Mouse (Mus musculus): ENCODE measurements around the gene Lss. TPM values are rescaled to one million over a fixed set of nuclear protein-coding genes. Genes with fewer than 3 reads are reported as not detected.

Gene Lss
- total RNA-seq (2017): 4.2 and 5.1 TPM in 2 replicates

DNA sequence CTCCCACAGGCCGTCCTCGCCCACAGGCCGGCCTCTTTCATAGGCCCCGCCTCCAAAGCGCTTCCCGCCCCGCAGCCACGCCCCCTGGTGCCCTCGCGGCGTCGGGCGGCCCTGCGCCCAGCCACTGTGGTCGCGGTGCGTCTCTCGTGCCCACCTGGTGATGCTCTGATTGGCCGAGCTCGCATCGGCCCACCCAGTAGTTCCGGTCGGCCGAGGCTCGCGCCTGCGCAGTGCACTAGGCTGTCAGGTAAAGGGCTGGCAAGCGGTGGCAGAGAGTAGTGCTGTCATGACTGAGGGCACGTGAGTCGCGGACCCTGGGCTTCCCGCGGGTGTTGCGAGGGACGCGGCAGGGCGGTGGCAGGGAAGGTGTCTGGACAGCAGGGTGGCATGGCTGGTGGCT lies at the start of gene Lss:
Lss (plus strand) TSS at position 214 of the 400 bp plus-strand sequence.
- peak; percentile 94 for ATAC-seq (replicated peaks; ENCODE audit: low read depth, poor library complexity, severe bottlenecking)

DNA sequence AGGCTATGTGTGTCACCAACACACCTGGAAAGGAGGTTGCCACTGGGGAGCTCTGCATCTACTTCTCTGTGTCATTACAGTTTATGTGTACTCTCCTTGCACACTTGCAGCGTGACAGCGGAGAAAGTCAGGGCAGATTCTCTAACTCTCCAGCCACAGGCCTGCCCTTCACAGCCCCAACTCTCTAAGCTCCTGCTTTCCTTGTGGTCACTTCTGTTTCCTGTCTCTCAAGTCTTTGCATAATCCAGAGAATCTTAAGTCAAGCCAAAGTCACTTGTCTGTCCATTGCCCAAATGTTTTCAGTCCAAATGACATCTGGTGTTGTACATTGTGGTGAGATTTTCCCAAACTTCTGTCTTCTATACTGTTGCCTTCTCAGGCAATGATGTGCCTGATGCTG lies 45.1 kb upstream of the Lss start:
- ATAC-seq (replicated peaks; ENCODE audit: low read depth, poor library complexity, severe bottlenecking): peak; percentile 46

DNA sequence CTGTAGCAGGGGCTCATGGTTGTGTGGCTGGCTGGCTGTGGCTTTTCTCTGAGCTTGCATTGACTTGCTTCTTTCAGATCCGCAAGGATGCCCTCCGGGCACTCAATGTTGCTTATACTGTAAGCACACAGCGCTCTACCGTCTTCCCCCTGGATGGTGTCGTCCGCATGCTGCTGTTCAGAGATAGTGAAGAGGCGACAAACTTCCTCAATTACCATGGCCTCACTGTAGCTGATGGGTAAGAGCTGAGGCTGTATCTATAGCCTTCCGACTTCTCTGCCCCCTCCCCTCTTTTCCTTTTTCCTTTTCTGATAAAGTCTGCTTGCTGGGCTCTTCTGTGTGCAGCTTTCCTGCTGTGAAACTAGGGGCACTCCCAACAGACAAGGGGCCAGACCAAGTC lies 43.1 kb upstream of the Lss start:
- ATAC-seq (replicated peaks; ENCODE audit: low read depth, poor library complexity, severe bottlenecking): peak; percentile 81

DNA sequence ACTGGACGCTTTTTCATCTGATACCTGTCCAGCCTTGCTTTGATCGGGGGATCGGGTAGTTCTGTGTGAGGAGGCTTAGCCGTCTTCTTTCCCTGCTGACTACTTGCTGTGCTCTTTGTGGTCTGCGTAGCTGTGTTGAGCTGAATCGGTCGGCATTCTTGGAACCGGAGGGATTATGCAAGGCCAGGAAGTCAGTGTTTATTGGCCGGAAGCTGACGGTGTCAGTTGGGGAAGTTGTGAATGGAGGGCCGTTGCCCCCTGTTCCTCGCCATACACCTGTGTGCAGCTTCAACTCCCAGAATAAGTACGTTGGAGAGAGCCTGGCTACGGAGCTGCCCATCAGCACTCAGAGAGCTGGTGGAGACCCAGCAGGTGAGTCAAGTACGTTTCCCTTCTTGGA lies 42.2 kb upstream of the Lss start:
- ATAC-seq (replicated peaks; ENCODE audit: low read depth, poor library complexity, severe bottlenecking): peak; percentile 40; the same call in 1 of the 2 replicates

DNA sequence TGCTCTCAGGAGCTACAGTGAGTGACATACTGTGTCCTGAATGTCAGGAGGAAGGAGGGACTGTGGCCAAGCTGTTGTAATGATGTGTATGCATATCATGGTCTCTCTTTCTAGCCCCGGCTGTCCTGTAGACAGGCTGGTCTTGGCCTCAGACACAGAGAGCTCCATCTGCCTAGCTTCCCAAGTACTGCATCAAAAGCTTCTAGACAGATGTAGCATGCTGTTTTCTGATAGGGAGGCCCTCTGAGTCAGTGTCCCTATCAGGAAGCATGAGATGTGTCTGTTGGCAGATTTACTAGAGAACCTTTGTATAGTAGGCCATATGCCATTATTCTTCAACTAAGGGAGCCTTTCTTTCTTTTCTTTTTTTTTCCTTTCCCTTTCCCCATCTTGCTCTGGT lies 37.9 kb upstream of the Lss start:
- ATAC-seq (replicated peaks; ENCODE audit: low read depth, poor library complexity, severe bottlenecking): peak; percentile 50; the same call in 1 of the 2 replicates

DNA sequence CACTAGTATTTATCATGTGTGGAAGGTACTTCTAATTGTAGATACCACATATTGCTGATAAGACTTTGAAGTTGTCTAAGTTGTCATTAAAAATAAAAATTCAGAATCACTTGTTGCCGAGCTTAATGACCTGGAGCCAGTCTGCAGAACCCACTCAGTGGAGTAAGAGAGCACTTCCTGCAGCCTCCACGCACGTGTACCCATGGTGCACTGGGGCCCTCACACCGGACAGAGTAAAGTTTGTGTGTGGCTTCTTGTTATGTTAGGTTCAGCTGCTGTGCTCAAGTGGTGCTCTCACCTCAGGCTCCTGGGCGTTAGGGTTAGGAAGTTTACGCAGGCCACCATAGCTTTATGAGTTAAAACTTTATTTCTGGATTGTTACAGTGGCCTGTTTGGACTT lies 35.9 kb upstream of the Lss start:
- no peak for ATAC-seq (replicated peaks; ENCODE audit: low read depth, poor library complexity, severe bottlenecking)

DNA sequence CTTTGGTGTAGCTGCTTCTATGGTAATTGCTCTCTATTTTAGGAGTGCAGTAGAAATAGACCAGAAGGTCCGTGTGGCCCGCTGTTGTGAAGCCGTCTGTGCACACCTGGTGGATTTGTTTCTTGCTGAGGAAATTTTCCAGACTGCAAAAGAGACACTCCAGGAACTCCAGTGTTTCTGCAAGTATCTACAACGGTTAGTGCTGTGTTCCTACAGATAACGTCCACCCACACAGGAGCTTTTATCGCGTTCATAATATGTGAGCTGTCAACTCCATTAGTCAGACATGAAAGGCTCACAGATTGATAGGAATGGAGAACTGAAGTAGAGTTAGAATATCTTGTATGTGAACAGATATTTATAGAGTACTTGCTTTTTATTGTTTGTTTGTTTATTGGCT lies 35.0 kb upstream of the Lss start:
- ATAC-seq (replicated peaks; ENCODE audit: low read depth, poor library complexity, severe bottlenecking): no peak

DNA sequence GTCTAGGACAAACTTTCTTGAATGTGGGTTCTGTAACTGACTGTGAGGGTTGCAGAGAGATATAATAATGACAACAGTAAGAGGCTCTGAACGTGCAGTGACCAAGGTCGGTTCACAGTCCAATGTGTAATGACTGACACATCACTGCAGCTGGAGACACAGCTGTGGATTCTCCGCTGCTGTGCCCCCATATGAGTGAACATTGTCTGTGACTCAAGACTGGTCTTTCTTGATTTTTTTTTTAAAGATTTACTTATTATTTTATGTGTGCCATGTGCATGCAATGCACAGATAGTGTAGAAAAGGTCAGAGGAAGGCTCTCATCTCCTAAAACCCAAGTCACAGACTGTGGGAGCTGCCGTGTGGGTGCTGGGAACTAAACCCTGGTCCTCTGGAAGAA lies 33.9 kb upstream of the Lss start:
- ATAC-seq (replicated peaks; ENCODE audit: low read depth, poor library complexity, severe bottlenecking): no peak

DNA sequence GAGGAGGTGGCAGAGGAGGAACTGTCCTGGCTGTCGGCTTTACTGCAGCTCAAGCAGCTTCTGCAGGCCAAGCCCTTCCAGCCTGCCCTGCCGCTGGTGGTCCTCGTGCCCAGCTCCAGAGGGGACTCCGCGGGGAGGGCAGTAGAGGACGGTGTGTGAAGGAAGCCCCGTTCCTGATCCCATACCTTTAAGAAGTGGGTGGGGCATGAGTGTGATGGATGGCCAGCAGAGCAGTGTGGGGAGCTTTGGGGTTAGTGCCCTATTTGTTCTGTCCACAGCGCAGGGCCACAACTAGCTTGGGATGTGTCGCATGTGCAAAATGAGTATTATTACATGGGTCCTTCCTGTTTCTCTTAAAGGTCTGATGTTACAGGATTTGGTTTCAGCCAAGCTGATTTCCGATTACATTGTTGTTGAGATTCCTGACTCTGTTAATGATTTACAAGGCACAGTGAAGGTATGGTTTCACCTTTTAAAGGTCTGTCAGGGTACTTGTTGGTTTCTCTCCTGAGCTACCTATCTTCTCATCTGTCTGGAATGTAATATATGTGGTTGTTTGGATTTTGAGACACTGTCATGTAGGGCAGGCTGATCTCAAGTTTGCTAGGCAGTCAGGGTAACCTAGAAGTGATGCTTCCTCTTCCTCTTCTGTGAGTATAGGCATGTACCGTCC lies 27.0 kb upstream of the Lss start:
- ATAC-seq (replicated peaks; ENCODE audit: low read depth, poor library complexity, severe bottlenecking): no peak

DNA sequence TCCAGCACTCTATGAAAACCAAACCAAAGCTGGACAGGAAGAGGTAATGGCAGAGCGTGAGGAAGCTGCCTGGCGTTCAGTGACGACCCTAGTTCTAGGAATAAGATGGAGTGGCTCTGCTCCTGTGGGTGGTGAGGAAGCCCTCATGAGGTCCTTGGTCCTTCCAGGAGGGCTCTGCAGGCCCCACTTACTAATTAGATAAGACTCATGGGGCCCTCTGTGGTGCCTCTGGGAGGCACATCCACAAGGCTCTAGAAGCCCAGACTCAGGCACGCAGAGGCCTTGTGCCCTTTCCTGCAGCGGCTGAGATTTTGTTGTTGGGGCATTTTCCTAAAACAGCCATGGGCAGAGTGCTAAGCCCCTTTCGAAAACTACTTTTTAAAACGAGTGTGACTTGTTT lies 25.5 kb upstream of the Lss start:
- ATAC-seq (replicated peaks; ENCODE audit: low read depth, poor library complexity, severe bottlenecking): no peak

DNA sequence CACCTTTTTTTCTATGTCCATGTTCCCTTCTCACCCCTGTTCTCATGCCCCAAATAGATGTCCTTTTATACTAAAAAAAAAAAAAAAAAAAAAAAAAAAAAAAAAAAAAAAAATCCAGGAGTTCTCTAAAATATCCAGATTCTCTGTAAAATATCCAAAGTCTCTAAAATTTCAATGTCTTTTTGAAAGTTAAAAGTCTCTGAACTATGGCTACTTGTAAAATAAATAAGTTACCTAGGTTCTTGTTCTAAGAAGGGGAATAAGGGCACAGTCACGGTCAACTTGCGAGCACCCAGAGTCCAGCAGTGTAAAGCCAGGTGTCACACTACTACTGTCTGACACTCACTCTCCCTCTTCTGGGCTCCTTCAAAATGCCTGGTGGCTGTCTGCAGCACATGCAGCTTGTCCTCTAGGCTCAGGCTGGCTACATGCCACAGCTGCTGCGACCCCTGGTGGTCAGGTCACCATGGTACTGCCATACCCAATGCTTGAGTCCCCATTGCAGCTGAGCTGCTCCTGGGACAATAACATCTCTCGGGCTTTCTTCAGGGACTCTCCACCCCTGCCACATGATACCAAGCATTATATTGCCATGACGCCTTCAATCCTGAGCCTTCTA lies 18.3 kb upstream of the Lss start:
- peak; percentile 100 for ATAC-seq (replicated peaks; ENCODE audit: low read depth, poor library complexity, severe bottlenecking)

DNA sequence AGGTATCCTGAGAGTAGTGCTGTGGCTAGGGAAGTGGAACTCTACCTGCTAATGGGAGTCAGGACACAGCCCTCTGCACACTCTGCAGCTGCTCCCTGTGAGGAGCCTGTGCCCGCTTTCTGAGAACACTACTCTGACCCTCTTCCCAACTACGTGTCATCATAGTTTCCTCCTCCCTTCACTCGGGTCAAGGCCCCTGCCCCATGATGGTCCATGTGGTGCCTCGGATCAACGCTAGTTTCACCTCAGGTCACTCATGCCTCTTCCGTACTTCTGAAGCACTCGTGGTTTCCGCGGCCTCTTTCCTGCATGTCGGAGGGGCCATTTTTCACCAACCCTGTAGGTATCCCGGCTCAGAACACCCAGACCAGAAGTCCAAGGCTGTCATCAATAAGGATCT lies 466 bp upstream of the Lss start:
- no peak; the same call in 1 of the 2 replicates for ATAC-seq (replicated peaks; ENCODE audit: low read depth, poor library complexity, severe bottlenecking)

DNA sequence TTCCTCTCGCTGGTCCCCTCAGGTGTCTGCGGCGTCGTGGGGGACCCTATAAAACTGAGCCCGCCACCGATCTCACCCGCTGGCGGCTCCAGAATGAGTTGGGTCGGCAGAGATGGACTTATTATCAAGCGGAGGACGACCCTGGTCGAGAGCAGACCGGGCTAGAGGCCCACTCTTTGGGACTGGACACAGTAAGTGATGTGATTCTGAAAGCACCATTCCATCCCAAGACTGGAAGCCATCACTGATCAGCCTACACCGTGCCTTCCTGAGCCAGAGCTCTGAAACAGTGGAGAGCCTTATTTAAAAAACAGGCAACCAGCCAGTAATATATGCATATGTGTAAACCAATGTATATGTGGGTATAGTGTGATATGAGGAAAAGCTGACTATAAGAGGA lies 440 bp downstream of the Lss start:
- ATAC-seq (replicated peaks; ENCODE audit: low read depth, poor library complexity, severe bottlenecking): no peak

DNA sequence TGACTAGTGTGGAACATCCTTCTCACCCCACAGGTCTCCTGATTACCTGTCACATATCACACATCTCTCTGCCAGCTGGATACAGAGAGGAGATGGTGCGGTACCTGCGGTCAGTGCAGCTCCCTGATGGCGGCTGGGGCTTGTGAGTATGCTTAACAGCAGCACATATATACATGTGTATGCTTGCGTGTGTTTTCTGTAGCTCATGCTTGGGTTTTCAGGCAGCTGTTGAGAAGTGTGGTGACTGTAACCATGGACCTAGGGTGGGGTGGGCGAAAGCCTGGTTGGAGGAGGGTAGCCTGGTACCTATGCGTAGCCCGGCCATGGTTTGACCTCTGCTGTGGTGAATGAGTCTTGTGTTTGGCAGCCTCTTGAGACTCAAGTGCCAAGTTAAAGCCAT lies 4.1 kb downstream of the Lss start:
- no peak for ATAC-seq (replicated peaks; ENCODE audit: low read depth, poor library complexity, severe bottlenecking)

DNA sequence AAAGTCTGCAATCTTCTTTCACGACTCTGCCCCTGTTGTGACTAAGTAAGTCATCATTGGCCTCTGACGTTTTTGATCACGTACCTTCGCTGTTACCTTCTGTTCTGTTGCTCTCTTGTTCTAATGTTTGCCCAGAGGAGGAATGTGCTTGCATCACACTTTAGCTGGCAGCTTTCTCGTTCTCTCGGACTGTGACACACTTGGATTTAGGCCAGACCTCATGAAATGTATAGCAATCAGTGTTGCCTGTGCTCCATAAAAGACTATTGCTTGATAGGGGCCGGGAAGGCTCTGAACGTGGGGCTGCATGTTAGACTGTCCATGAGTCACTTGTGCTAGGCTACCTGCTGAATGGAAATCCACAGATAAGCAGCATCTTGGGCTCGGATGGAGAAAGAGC lies 6.2 kb downstream of the Lss start:
- ATAC-seq (replicated peaks; ENCODE audit: low read depth, poor library complexity, severe bottlenecking): no peak

DNA sequence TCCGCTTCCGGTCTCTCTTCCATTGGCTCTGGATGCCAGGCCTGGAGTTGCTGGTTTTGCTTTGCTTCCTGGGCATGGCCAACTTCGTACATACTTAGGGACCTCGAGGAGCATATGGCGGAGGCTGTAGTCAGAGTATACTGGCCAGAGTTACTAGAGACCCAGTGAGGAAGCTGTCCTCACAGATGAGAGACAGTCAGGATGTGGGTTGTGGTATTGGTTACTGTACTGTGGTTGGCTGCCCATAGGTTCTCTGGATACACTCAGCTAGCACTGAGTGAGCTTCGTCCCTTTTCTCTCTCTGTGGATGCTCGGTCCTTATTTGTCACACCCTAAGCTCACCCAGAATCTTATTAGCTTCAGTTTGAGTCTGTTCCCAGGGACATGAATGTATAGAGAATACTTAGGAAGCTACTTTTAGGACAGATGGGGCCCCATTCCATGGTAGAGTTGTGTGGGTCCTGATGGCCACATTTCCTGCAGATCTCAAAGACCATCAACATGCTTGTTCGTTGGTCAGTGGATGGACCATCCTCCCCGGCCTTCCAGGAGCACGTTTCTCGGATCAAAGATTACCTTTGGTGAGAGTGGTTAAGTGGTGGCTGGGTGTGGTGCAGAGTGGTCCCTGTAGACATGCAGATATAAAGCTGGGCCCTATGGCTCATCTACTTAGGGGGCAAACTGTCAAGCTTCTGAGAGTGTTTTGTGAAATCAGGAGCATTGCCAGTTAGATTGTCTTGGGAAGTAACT lies 10.1 kb downstream of the Lss start:
- ATAC-seq (replicated peaks; ENCODE audit: low read depth, poor library complexity, severe bottlenecking): peak; percentile 91

DNA sequence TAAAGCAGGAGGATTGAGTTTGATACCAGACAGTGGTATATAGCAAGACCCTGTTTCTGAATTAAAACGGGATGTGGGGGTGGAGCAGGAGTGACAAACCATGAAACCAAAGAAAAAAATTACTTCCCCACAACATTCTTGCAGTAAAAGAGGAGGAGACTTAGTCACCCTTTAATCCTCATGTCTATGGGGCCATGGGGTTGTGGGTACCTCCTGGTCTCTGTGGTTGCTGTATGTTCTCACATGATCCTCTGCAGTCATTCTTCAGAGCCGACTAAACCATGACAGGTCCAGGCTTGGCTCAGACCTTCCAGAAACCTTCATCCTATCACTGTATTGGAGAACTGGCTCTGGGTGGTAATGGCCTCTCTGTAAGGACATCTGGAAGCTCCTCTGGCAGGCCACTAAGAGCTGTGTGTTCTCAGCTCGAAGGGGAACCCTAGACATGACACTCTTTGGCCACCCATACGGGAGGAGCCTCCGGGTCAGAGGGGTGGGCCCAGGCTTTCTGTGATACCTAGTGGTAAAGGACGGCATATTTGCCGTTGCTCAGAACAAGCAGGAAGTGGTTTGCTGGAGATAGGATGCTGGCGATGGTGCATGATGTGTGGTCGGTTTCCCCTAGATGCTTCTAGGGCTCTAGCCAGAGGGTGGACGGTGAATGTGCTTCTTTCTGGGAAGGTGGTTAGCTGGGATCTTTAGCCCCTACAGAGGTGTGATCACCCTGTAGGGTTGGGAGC lies 11.4 kb downstream of the Lss start:
- peak; percentile 66 for ATAC-seq (replicated peaks; ENCODE audit: low read depth, poor library complexity, severe bottlenecking)

DNA sequence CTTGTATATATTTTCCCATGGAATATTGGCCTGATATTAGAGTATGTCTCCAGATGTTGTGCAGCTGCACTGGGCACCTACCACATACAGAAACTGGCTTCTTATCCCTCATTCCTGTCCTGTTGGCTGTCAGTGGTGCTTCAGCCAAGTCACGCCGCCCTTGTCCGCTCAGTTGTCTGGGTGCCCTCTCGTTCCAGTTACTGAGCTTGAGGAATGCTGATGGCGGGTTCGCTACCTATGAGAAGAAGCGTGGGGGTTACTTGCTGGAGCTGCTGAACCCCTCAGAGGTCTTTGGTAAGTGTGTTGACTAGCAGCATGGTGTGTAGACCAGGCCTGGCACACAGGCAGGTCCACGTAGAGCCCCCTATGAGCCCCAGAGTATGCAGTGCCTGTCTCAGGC lies 15.2 kb downstream of the Lss start:
- ATAC-seq (replicated peaks; ENCODE audit: low read depth, poor library complexity, severe bottlenecking): no peak

DNA sequence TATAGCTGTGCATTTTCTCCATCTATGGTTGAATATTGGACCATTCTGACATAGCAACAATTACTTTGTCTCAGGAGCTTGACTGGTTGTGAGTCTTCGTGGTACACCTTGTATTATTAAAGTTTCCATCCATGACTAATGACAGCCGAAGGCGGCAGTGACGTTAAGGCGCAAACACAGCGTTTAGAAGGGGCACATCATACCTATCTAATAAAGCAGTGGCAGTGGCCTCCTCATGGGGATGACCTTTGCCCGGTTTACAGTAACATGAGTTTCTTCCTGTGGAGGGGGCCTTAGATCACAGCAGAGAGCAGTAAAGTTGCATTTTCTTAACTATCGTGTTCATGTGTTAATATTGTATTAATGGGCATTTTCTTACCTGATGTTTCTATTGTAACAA lies 16.8 kb downstream of the Lss start:
- ATAC-seq (replicated peaks; ENCODE audit: low read depth, poor library complexity, severe bottlenecking): no peak

DNA sequence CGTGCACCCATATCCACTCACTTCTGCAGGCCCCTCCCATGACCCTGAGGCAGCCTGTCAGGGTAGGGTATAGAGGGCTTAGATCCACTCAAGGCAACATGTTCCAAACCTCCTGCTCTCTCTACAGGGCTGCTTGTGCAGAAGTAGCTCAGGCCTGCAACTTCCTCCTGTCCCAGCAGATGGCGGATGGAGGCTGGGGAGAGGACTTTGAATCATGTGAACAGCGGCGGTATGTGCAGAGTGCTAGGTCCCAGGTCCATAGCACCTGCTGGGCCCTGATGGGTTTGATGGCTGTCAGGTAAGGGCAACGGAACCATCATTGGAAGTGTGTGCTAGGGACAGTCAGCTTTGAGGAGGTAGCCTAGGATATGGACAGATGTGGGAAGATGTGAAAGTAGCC lies 19.1 kb downstream of the Lss start:
- ATAC-seq (replicated peaks; ENCODE audit: low read depth, poor library complexity, severe bottlenecking): 0 out of 2 replicates have a peak, but pooled peaks have one; percentile 36

DNA sequence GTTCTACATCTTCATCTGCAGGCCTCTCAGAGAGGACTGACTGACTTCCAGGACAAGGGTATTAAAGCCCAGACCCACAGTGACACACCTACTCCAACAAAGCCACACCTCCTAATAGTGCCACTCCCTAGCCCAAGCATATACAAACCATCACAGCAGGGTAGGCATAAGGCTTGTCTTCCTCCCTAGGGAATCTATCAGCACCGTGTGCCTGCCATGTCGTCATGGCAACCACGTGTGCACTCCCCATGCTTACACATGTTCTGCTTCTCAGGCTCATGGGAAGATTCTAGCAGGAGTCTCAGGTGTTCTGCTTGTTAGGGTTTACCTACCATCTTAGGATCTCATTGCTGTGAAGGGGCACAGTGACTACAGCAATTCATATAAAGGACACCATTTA lies 20.2 kb downstream of the Lss start:
- no peak for ATAC-seq (replicated peaks; ENCODE audit: low read depth, poor library complexity, severe bottlenecking)

All from common myeloid progenitor, adult 5-6 weeks (primary cell).